Mouse (Mus musculus) olfactory bulb, adult 2 months (tissue): ENCODE measurements around the gene Clybl. TPM values are rescaled to one million over a fixed set of nuclear protein-coding genes. Genes with fewer than 3 reads are reported as not detected.

Experiments used
- H3K27ac ChIP-seq: fragments of 200-500 bp; 2 replicates; pipeline ENCODE4 v1.5.1; 2012; ENCODE audit warnings: low read depth, low read length; ENCODE audit not compliant: insufficient read depth
- H3K4me1 ChIP-seq: fragments of 200-500 bp; 2 replicates; pipeline ENCODE4 v1.6.1; 2012; ENCODE audit warnings: low read length; ENCODE audit not compliant: control insufficient read depth, insufficient read depth
- H3K4me3 ChIP-seq: fragments of 200-500 bp; 2 replicates; pipeline ENCODE4 v1.5.1; 2012; ENCODE audit warnings: mild to moderate bottlenecking, low read depth, low read length, moderate library complexity; ENCODE audit not compliant: insufficient read depth
- CTCF ChIP-seq: fragments of 200-500 bp; IDR thresholded peaks from 2 replicates; pipeline ENCODE4 v1.5.1; 2012; ENCODE audit warnings: low read depth, mild to moderate bottlenecking, low read length, moderate library complexity; ENCODE audit not compliant: insufficient read depth
- POLR2A ChIP-seq: fragments of 200-500 bp; IDR thresholded peaks from 2 replicates; pipeline ENCODE4 v1.6.1; 2012; ENCODE audit warnings: mild to moderate bottlenecking, low read depth, low read length, moderate library complexity; ENCODE audit not compliant: insufficient read depth
- WGBS: fragments of 180-500 bp; shearing (Covaris S2); methylation state at CpG from one replicate; pipeline ENCODE4 v1.1.7; 2018; 5-methylcytosine and 5-hydroxymethylcytosine counted together
- polyA plus RNA-seq: library from polyadenylated mRNA; stranded (reverse); fragments of >200 nt; gene quantifications from 2 replicates; pipeline ENCODE4 v1.2.4, GENCODE M21; 2012; ENCODE audit warnings: low replicate concordance; ENCODE audit not compliant: missing spikeins, insufficient read depth, insufficient read length

Clybl gene
- polyA plus RNA-seq: not detected in 2 replicates

- 0 out of 2 replicates have a peak, but pooled peaks cover 2% of the 10 kb centered on the region for H3K4me1 ChIP-seq
- WGBS: 8% methylated on average over 45 of the region's 45 CpGs
- TF ChIP-seq CTCF (no peak), POLR2A (no peak)
- no peak within 1 kb of the TSS for H3K27ac ChIP-seq
- H3K4me3 ChIP-seq: peak within 1 kb of the TSS; percentile 54
These were observed at the start of gene Clybl for GRCm38 (mm10) chr14:122181078-122181814. Gene Clybl, plus strand, starts transcription at chr14:122181704.

- Histone ChIP-seq H3K4me3 (no peak overlapping the region), H3K27ac (no peak overlapping the region), H3K4me1 (no peaks in the 10 kb centered on the region)
- TF ChIP-seq POLR2A (no peak), CTCF (no peak)
- WGBS: 86% methylated on average over 3 of the region's 3 CpGs
These were observed 45.1 kb upstream of the Clybl start for GRCm38 (mm10) chr14:122136368-122136928.

GRCm38 (mm10) chr14:122137234-122137633 is 44.3 kb upstream of the Clybl start:
- no peak overlapping the region for H3K27ac ChIP-seq
- H3K4me1 ChIP-seq: no peaks in the 10 kb centered on the region
- 90% methylated on average over 7 of the region's 7 CpGs for WGBS
- TF ChIP-seq POLR2A: no peak
- TF ChIP-seq CTCF: no peak
- no peak overlapping the region for H3K4me3 ChIP-seq

GRCm38 (mm10) chr14:122140126-122140525 is 41.4 kb upstream of the Clybl start:
- no peak for TF ChIP-seq CTCF
- no peak for TF ChIP-seq POLR2A
- no peaks in the 10 kb centered on the region for H3K4me1 ChIP-seq
- H3K4me3 ChIP-seq: no peak overlapping the region
- WGBS: 54% methylated on average over 1 of the region's 1 CpGs
- no peak overlapping the region for H3K27ac ChIP-seq

GRCm38 (mm10) chr14:122143585-122144269 is 37.8 kb upstream of the Clybl start:
- H3K27ac ChIP-seq: no peak overlapping the region
- TF ChIP-seq CTCF: no peak
- TF ChIP-seq POLR2A: no peak
- no peaks in the 10 kb centered on the region for H3K4me1 ChIP-seq
- 91% methylated on average over 4 of the region's 4 CpGs for WGBS
- H3K4me3 ChIP-seq: no peak overlapping the region

GRCm38 (mm10) chr14:122145374-122145773 is 36.1 kb upstream of the Clybl start:
- TF ChIP-seq POLR2A: no peak
- no peak for TF ChIP-seq CTCF
- 76% methylated on average over 1 of the region's 1 CpGs for WGBS
- no peak overlapping the region for H3K4me3 ChIP-seq

GRCm38 (mm10) chr14:122150616-122151015 is 30.9 kb upstream of the Clybl start:
- 27% methylated on average over 5 of the region's 5 CpGs for WGBS
- no peak overlapping the region for H3K27ac ChIP-seq
- TF ChIP-seq POLR2A (no peak), CTCF (no peak)
- H3K4me1 ChIP-seq: no peaks in the 10 kb centered on the region
- no peak overlapping the region for H3K4me3 ChIP-seq

More at GRCm38 (mm10) chr14:122145374-122145773, 36.1 kb upstream of the Clybl start:
- H3K4me1 ChIP-seq: no peaks in the 10 kb centered on the region
- no peak overlapping the region for H3K27ac ChIP-seq

GRCm38 (mm10) chr14:122157738-122158137 is 23.8 kb upstream of the Clybl start:
- H3K27ac ChIP-seq: no peak overlapping the region
- no peak overlapping the region for H3K4me3 ChIP-seq
- no peaks in the 10 kb centered on the region for H3K4me1 ChIP-seq
- WGBS: 76% methylated on average over 7 of the region's 7 CpGs
- TF ChIP-seq POLR2A (no peak), CTCF (no peak)

- TF ChIP-seq CTCF: no peak
- TF ChIP-seq POLR2A: no peak
- no peaks in the 10 kb centered on the region for H3K4me1 ChIP-seq
- WGBS: 94% methylated on average over 1 of the region's 1 CpGs
- H3K27ac ChIP-seq: no peak overlapping the region
- no peak overlapping the region for H3K4me3 ChIP-seq
These were observed 20.6 kb upstream of the Clybl start for GRCm38 (mm10) chr14:122160916-122161315.
